Mouse (Mus musculus) G1E (cell line): ENCODE data around the gene Arhgap42. TPM values are rescaled to one million over a fixed set of nuclear protein-coding genes. Genes with fewer than 3 reads are reported as not detected.

Source experiments
- ATAC-seq: 2 replicates; pipeline ENCODE4 v1.8.0; 2016; ENCODE audit warnings: mild to moderate bottlenecking; ENCODE audit not compliant: insufficient number of reproducible peaks, poor library complexity, low FRiP score, severe bottlenecking; ENCODE audit errors: extremely low read depth
- DNase-seq: peaks from one replicate; pipeline ENCODE4 v3.0.0; 2012; ENCODE audit warnings: low spot score
- H3K27me3 ChIP-seq: 2 replicates; pipeline ENCODE4 v1.6.1; 2012; ENCODE audit warnings: mild to moderate bottlenecking, low read length, inconsistent platforms; ENCODE audit not compliant: insufficient read depth
- H3K36me3 ChIP-seq: replicated peaks from 2 replicates; pipeline ENCODE3; 2012; ENCODE audit warnings: mild to moderate bottlenecking, inconsistent platforms
- H3K4me1 ChIP-seq: 2 replicates; pipeline ENCODE4 v1.6.1; 2012; ENCODE audit warnings: low read depth, low read length, inconsistent platforms, mixed read lengths; ENCODE audit not compliant: insufficient read depth
- H3K4me3 ChIP-seq: 2 replicates; pipeline ENCODE4 v1.5.1; 2012; ENCODE audit warnings: low read depth, mild to moderate bottlenecking, inconsistent platforms, low read length, moderate library complexity, mixed read lengths
- H3K9me3 ChIP-seq: replicated peaks from 2 replicates; pipeline ENCODE4 v1.6.1; 2012; ENCODE audit warnings: inconsistent platforms
- CTCF ChIP-seq: IDR thresholded peaks from 2 replicates; pipeline ENCODE4 v1.5.1; 2012; ENCODE audit warnings: low read depth, low read length, inconsistent platforms, mixed read lengths
- GATA1 ChIP-seq: IDR thresholded peaks from 2 replicates; pipeline ENCODE4 v1.6.1; 2012; ENCODE audit warnings: borderline replicate concordance, low read length, inconsistent platforms, mixed read lengths
- GATA2 ChIP-seq: IDR thresholded peaks from 2 replicates; pipeline ENCODE4 v1.6.1; 2012; ENCODE audit warnings: low read depth, low read length, inconsistent platforms, borderline replicate concordance
- POLR2AphosphoS5 ChIP-seq: IDR thresholded peaks from 2 replicates; pipeline ENCODE4 v1.6.1; 2012; ENCODE audit warnings: low read depth, low read length, inconsistent platforms; ENCODE audit not compliant: insufficient replicate concordance
- TAL1 ChIP-seq: conservative IDR thresholded peaks from 2 replicates; pipeline ENCODE4 v1.6.1; 2012; ENCODE audit warnings: low read depth, low read length, inconsistent platforms, mixed read lengths
- polyA plus RNA-seq: library from polyadenylated mRNA; stranded (reverse); fragments of >175 nt; gene quantifications from 2 replicates; pipeline ENCODE4 v1.2.3, GENCODE M21; 2012
- total RNA-seq, 2 experiments: library from RNA; stranded (forward) in 1 of 2; stranded (reverse) in 1 of 2; fragments of 200-1000 nt in 1 of 2; fragments of >200 nt in 1 of 2; fragmentation: Nextera tagmentation in 1 of 2; gene quantifications; 2 replicates each; pipeline ENCODE4 v1.2.3; 2014 to 2017

Gene Arhgap42
- total and polyA plus RNA-seq, 3 experiments, result 0.22 TPM; not detected in 2

GRCm38 (mm10) chr9:9174924-9175323 lies 64.0 kb downstream of the Arhgap42 start:
- H3K27me3 ChIP-seq, result no peaks in the 10 kb centered on the region
- no peaks in the 10 kb centered on the region for H3K36me3 ChIP-seq
- DNase-seq (no peak), ATAC-seq (no peak)
- no peaks in the 10 kb centered on the region for H3K9me3 ChIP-seq
- H3K4me1 ChIP-seq, result no peaks in the 10 kb centered on the region
- TF ChIP-seq POLR2AphosphoS5, result no peak
- no peak for TF ChIP-seq CTCF
- no peak for TF ChIP-seq GATA1
- TF ChIP-seq TAL1, result no peak
- no peak for TF ChIP-seq GATA2
- no peak overlapping the region for H3K4me3 ChIP-seq

- H3K9me3 ChIP-seq, result no peaks in the 10 kb centered on the region
- DNase-seq, result no peak
- H3K4me3 ChIP-seq, result no peak overlapping the region
- no peak for ATAC-seq
- no peaks in the 10 kb centered on the region for H3K36me3 ChIP-seq
- no peaks in the 10 kb centered on the region for H3K27me3 ChIP-seq
- TF ChIP-seq POLR2AphosphoS5 (no peak), TAL1 (no peak), CTCF (no peak), GATA2 (no peak), GATA1 (no peak)
- no peaks in the 10 kb centered on the region for H3K4me1 ChIP-seq
Measured at GRCm38 (mm10) chr9:9174206-9174605, 64.7 kb downstream of the Arhgap42 start.

GRCm38 (mm10) chr9:9173091-9173490 lies 65.8 kb downstream of the Arhgap42 start:
- no peaks in the 10 kb centered on the region for H3K27me3 ChIP-seq
- TF ChIP-seq CTCF, result no peak
- DNase-seq (no peak), ATAC-seq (no peak)
- no peaks in the 10 kb centered on the region for H3K4me1 ChIP-seq
- no peak overlapping the region for H3K4me3 ChIP-seq
- H3K9me3 ChIP-seq, result no peaks in the 10 kb centered on the region
- H3K36me3 ChIP-seq, result no peaks in the 10 kb centered on the region

GRCm38 (mm10) chr9:9171146-9171816 lies 67.6 kb downstream of the Arhgap42 start:
- H3K4me1 ChIP-seq, result no peaks in the 10 kb centered on the region
- H3K9me3 ChIP-seq, result no peaks in the 10 kb centered on the region
- TF ChIP-seq GATA2 (no peak), TAL1 (no peak), GATA1 (no peak), POLR2AphosphoS5 (no peak), CTCF (no peak)
- no peak overlapping the region for H3K4me3 ChIP-seq
- no peak for DNase-seq
- H3K36me3 ChIP-seq, result no peaks in the 10 kb centered on the region
- ATAC-seq, result no peak
- H3K27me3 ChIP-seq, result no peaks in the 10 kb centered on the region

GRCm38 (mm10) chr9:9165641-9166063 lies 73.2 kb downstream of the Arhgap42 start:
- Histone ChIP-seq H3K9me3 (no peaks in the 10 kb centered on the region), H3K36me3 (no peaks in the 10 kb centered on the region), H3K4me3 (no peak overlapping the region), H3K4me1 (no peaks in the 10 kb centered on the region), H3K27me3 (no peaks in the 10 kb centered on the region)
- DNase-seq, result no peak
- TF ChIP-seq TAL1, result no peak
- no peak for TF ChIP-seq GATA2
- ATAC-seq, result no peak

- no peak overlapping the region for H3K4me3 ChIP-seq
Measured at GRCm38 (mm10) chr9:9160736-9161135, 78.2 kb downstream of the Arhgap42 start.

GRCm38 (mm10) chr9:9158241-9158640 lies 80.7 kb downstream of the Arhgap42 start:
- no peaks in the 10 kb centered on the region for H3K36me3 ChIP-seq
- no peaks in the 10 kb centered on the region for H3K27me3 ChIP-seq
- no peaks in the 10 kb centered on the region for H3K9me3 ChIP-seq
- DNase-seq (no peak), ATAC-seq (no peak)
- no peak overlapping the region for H3K4me3 ChIP-seq
- H3K4me1 ChIP-seq, result no peaks in the 10 kb centered on the region
- TF ChIP-seq CTCF, result no peak
- no peak for TF ChIP-seq GATA2
- TF ChIP-seq POLR2AphosphoS5, result no peak
- no peak for TF ChIP-seq TAL1
- TF ChIP-seq GATA1, result no peak

More at GRCm38 (mm10) chr9:9160736-9161135, 78.2 kb downstream of the Arhgap42 start:
- no peaks in the 10 kb centered on the region for H3K36me3 ChIP-seq
- H3K9me3 ChIP-seq, result no peaks in the 10 kb centered on the region
- H3K4me1 ChIP-seq, result no peaks in the 10 kb centered on the region
- H3K27me3 ChIP-seq, result no peaks in the 10 kb centered on the region
- no peak for TF ChIP-seq POLR2AphosphoS5
- no peak for TF ChIP-seq GATA1
- no peak for TF ChIP-seq TAL1
- no peak for TF ChIP-seq CTCF
- TF ChIP-seq GATA2, result no peak
- ATAC-seq, result no peak
- DNase-seq, result no peak
